Mouse (Mus musculus) heart, postnatal 0 days (tissue): ENCODE measurements around the gene Asphd2.

ENCODE experiments used
- CTCF ChIP-seq: IDR thresholded peaks from 2 replicates; pipeline ENCODE4 v1.5.1; 2016; ENCODE audit warnings: antibody characterized with exemption, control low read depth, low read depth
- EP300 ChIP-seq: IDR thresholded peaks from 2 replicates; pipeline ENCODE4 v1.6.1; 2016; ENCODE audit warnings: antibody characterized with exemption, low read depth

GRCm38 (mm10) chr5:112370236-112370813 lies 24.3 kb downstream of the Asphd2 start:
- TF ChIP-seq EP300 (no peak), CTCF (no peak)
